Mouse (Mus musculus) small intestine, adult 2 months (tissue): Measurements from ENCODE around the gene Cacna2d3. TPM values are rescaled to one million over a fixed set of nuclear protein-coding genes. Genes with fewer than 3 reads are reported as not detected.

ENCODE experiments used
- H3K27ac ChIP-seq: fragments of 200-500 bp; 2 replicates; pipeline ENCODE4 v1.5.1; 2012; ENCODE audit warnings: low read depth, low read length, control low read depth, inconsistent platforms; ENCODE audit not compliant: insufficient read depth
- H3K27me3 ChIP-seq: fragments of 200-500 bp; 2 replicates; pipeline ENCODE4 v1.6.1; 2012; ENCODE audit warnings: mild to moderate bottlenecking, moderate library complexity, low read length, inconsistent platforms; ENCODE audit not compliant: control insufficient read depth, insufficient read depth
- H3K36me3 ChIP-seq: fragments of 200-500 bp; 2 replicates; pipeline ENCODE4 v1.6.1; 2012; ENCODE audit warnings: mild to moderate bottlenecking, low read length, control low read depth, inconsistent platforms; ENCODE audit not compliant: control insufficient read depth, insufficient read depth
- H3K4me1 ChIP-seq: fragments of 200-500 bp; 2 replicates; pipeline ENCODE4 v1.6.1; 2012; ENCODE audit warnings: low read length, inconsistent platforms, mixed read lengths; ENCODE audit not compliant: control insufficient read depth, insufficient read depth, insufficient read length
- H3K4me3 ChIP-seq: fragments of 200-500 bp; 2 replicates; pipeline ENCODE4 v1.5.1; 2012; ENCODE audit warnings: low read depth, mild to moderate bottlenecking, control low read depth, inconsistent platforms, low read length, moderate library complexity
- CTCF ChIP-seq: fragments of 200-500 bp; IDR thresholded peaks from 2 replicates; pipeline ENCODE4 v1.5.1; 2012; ENCODE audit warnings: low read depth, mild to moderate bottlenecking, control low read depth, inconsistent platforms, low read length, moderate library complexity, mixed read lengths; ENCODE audit not compliant: insufficient replicate concordance, insufficient read length; ENCODE audit errors: extremely low read depth
- POLR2A ChIP-seq: fragments of 200-500 bp; IDR thresholded peaks from 2 replicates; pipeline ENCODE4 v1.6.1; 2012; ENCODE audit warnings: low read depth, mild to moderate bottlenecking, control low read depth, inconsistent platforms, low read length, moderate library complexity
- WGBS: fragments of 180-500 bp; shearing (Covaris S2); methylation state at CpG from one replicate; pipeline ENCODE4 v1.1.7; 2018; 5-methylcytosine and 5-hydroxymethylcytosine counted together
- polyA plus RNA-seq: library from polyadenylated mRNA; depleted of rRNA; stranded (reverse); fragments of >200 nt; gene quantifications from 2 replicates; pipeline ENCODE4 v1.2.3, GENCODE M21; 2012

The Cacna2d3 gene
- polyA plus RNA-seq, 1 experiment = 0.27 TPM

DNA sequence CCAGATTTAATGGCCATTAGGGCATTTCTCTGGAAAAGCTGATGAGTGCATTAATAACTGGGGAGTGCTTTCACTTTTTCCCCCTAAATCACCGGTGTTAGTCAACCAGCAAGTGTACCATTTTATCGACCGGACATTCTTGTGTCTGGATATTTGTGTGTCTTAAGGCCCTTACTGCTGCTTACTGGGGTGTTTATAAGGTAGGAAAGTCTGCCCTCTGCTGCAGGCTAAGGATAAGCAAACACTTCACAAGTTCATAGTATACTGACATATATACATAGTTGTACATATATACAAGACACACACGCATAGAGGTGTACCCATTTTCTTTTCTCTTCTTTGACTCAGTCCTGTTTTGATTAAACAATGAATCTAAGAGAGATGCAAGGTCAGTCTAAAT, 647.9 kb downstream of the Cacna2d3 start:
- H3K4me3 ChIP-seq = no peak overlapping the region
- WGBS = 78% methylated on average over 4 of the region's 4 CpGs
- TF ChIP-seq CTCF = no peak
- TF ChIP-seq POLR2A = no peak
- no peaks in the 10 kb centered on the region for H3K36me3 ChIP-seq
- no peaks in the 10 kb centered on the region for H3K4me1 ChIP-seq
- H3K27ac ChIP-seq = no peak overlapping the region
- H3K27me3 ChIP-seq = no peaks in the 10 kb centered on the region

GRCm38 (mm10) chr14:29062676-29063075, 659.0 kb downstream of the Cacna2d3 start:
- no peaks in the 10 kb centered on the region for H3K27me3 ChIP-seq
- no peak overlapping the region for H3K4me3 ChIP-seq
- no peaks in the 10 kb centered on the region for H3K4me1 ChIP-seq
- 84% methylated on average over 2 of the region's 2 CpGs for WGBS
- TF ChIP-seq POLR2A = no peak
- TF ChIP-seq CTCF = no peak
- no peaks in the 10 kb centered on the region for H3K36me3 ChIP-seq
- H3K27ac ChIP-seq = no peak overlapping the region

- Histone ChIP-seq H3K4me3 (no peak overlapping the region), H3K4me1 (no peaks in the 10 kb centered on the region), H3K36me3 (no peaks in the 10 kb centered on the region), H3K27ac (no peak overlapping the region), H3K27me3 (no peaks in the 10 kb centered on the region)
- TF ChIP-seq POLR2A = no peak
- no peak for TF ChIP-seq CTCF
- WGBS = 76% methylated on average over 1 of the region's 1 CpGs
Measured at GRCm38 (mm10) chr14:29061491-29061890, 660.2 kb downstream of the Cacna2d3 start.

DNA sequence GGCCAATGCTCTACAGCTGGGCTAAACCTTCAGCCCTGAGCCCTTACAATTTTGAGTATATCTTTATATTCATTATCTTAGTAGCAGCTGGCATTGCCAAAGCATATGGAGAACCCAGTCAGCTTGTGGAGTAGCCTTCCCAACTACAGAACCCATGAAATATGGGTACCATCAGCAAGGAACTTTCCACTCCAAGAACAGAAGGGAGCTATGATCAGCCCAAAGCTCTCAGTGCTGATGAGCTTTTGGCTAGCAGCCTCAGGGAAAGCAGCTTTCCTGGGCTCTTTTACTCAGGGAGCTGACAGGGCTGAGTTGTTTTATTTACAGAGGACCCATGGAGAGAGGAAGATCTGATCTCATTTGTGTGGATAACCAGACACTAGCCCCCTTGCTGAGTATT, 661.0 kb downstream of the Cacna2d3 start:
- no peaks in the 10 kb centered on the region for H3K4me1 ChIP-seq
- H3K27ac ChIP-seq = no peak overlapping the region
- H3K4me3 ChIP-seq = no peak overlapping the region
- TF ChIP-seq POLR2A (no peak), CTCF (no peak)
- no peaks in the 10 kb centered on the region for H3K36me3 ChIP-seq
- no peaks in the 10 kb centered on the region for H3K27me3 ChIP-seq

DNA sequence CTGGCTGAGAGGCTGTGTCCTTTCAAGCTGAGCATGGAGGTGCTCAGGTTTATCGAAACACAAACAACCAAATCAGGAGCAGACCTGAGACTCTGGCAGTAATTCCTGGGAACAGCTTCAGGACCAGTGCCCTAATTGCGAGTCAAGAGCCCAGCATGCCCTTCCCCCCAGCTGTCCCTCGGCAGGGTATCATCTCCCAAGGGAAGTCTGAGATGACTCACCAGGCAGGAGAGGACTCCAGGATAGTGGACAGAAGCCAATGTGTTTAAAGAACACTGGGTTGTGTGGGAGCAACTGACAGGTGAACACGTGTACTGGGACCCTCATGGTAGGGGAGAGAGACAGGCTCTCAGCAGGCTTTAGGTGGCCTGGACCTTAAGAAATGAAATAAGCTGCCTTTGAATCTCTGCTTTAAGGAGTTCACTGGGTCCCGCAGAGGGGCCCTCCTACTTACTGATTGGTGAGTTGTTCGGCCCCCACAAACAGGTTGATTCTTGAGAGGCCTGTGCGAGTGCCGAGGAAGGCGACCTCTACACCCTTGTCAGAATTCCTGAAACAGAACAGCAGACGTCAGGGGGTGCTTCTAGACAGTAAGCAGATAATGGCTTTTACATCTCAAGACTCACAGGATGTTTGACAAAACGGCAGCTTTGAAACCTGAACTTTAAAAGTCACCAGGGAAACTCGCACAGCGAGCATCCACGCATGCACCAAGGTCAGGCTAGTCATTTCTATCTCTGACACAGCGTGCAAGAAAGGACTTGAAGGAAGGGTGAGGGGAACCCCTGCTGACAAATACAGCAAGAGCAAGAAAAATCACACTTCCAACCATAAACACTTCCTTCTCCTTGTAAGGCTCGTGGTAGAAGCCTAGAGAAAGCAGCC, 669.5 kb downstream of the Cacna2d3 start:
- H3K36me3 ChIP-seq = no peaks in the 10 kb centered on the region
- TF ChIP-seq CTCF (no peak), POLR2A (no peak)
- WGBS = 67% methylated on average over 16 of the region's 16 CpGs
- no peaks in the 10 kb centered on the region for H3K4me1 ChIP-seq
- H3K4me3 ChIP-seq = no peak overlapping the region
- H3K27ac ChIP-seq = no peak overlapping the region
- no peaks in the 10 kb centered on the region for H3K27me3 ChIP-seq

DNA sequence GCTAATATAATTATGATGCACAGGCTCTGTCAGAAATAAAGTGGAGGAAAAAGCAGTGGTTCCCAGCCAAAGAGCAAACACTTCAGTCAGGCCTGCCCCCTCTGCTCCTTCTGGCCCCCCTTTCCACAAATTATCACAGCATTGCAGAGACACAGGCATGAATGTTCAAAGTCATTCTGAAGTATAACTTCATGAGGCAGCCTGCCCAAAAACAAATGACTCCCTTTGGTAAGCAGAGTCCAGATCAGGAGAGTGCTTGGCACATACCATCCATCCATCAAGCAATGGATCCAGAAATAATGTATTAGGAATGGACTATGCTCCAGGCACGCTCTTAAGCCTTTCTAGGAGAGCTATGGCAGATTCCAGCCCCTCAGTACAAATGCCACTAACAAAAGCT, 679.3 kb downstream of the Cacna2d3 start:
- Histone ChIP-seq H3K27ac (no peak overlapping the region), H3K4me1 (no peaks in the 10 kb centered on the region), H3K36me3 (no peaks in the 10 kb centered on the region), H3K27me3 (no peaks in the 10 kb centered on the region), H3K4me3 (no peak overlapping the region)
- 58% methylated on average over 1 of the region's 1 CpGs for WGBS
- TF ChIP-seq POLR2A = no peak
- TF ChIP-seq CTCF = no peak

DNA sequence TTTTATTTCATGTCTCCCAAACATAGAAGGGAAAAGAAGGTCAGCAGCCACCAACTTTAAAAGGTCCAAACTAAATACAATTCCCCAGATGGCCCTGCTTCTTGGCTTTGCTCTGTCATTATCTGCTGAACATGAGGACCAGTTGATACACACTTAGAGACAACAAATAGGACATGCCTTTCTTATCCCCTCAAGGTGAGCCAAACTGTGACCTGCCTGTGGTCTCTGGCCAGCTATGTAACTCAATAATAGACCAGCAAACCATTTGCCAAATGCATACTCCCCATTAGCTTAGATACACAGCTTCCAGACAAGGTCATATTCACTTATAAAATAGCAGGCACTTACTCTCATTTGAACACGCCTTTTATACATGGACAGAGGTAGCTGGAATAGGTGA, 680.2 kb downstream of the Cacna2d3 start:
- no peaks in the 10 kb centered on the region for H3K4me1 ChIP-seq
- 72% methylated on average over 1 of the region's 1 CpGs for WGBS
- no peaks in the 10 kb centered on the region for H3K36me3 ChIP-seq
- no peak overlapping the region for H3K4me3 ChIP-seq
- no peaks in the 10 kb centered on the region for H3K27me3 ChIP-seq
- TF ChIP-seq POLR2A (no peak), CTCF (no peak)
- H3K27ac ChIP-seq = no peak overlapping the region
